Mouse (Mus musculus) olfactory bulb, adult 2 months (tissue): ENCODE results near the gene Irf1.

Source experiments
- CTCF ChIP-seq: fragments of 200-500 bp; IDR thresholded peaks from 2 replicates; pipeline ENCODE4 v1.5.1; 2012; ENCODE audit warnings: low read depth, mild to moderate bottlenecking, low read length, moderate library complexity; ENCODE audit not compliant: insufficient read depth
- POLR2A ChIP-seq: fragments of 200-500 bp; IDR thresholded peaks from 2 replicates; pipeline ENCODE4 v1.6.1; 2012; ENCODE audit warnings: mild to moderate bottlenecking, low read depth, low read length, moderate library complexity; ENCODE audit not compliant: insufficient read depth

GRCm38 (mm10) chr11:53761284-53761683 is 8.5 kb upstream of the Irf1 start:
- TF ChIP-seq POLR2A (no peak), CTCF (no peak)
